Mouse (Mus musculus) kidney, adult 18-20 months (tissue): ENCODE measurements around the gene Fam174b.

ENCODE experiments used
- DNase-seq: peaks from one replicate; pipeline ENCODE4 v3.0.0; 2021

Fam174b gene

DNA sequence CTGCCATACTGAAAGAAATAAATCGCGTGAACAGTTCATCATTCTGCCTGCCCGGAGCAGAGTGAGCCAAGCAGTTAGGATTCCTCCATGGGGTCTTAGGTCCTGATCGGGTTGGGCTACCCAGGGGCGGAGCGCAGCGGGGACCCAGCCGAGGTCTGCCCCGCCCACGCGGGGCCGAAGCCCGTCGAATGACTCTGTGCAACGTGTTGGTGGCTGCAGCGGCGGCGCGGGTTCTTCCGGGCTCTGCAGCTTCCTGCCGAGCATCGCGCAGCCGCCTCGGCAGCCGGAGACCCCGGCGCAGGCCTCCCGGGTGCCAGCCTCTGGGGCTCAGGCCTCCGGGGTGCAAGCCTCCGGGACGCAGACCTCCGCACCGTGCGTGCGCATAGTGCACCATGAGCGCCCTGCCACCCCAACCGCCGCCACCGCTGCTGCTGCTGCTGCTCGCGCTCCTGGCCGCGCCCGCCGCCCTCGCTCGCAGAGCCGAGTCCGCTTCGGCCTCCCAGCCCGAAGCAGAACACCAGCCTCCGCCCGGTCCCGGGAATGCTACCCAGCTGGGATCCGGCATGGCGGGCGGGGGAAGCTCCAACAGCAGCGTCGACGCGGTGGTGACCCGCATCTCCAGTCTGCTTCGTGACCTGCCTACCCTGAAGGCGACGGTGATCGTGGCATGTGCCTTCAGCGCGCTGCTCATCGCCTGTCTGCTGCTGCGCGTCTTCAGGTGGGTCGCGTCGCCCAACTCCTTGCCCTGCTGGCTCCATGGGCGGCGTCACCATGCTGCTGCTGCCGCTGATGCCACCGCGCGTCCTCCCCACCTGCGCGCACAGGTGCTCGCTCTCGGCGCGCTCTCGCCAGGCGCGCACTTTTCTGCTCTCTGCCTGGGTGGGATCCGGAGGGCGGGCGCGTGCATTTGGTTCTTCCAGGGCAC is at the start of gene Fam174b:
Gene Fam174b (plus strand): TSS at position 192 of the 925 bp plus-strand sequence.
- peak; percentile 61 for DNase-seq

DNA sequence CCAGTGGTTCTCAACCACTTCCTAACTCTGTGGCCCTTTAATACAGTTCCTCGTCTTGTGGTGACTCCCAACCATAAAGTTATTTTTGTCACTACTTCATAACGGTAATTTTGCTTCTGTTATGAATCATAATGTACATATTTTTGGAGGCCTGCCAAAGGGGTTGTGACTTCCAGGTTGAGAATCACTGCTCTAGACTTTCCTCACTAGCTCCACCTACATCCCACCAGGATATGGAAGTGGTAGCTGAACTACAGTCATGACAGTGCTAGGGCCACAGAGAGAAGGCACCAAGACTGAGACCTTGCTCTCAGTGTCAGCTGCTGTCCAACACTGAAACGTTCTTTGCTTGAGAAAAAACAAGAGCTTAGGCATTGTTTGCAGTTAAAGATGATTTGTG is 43.0 kb upstream of the Fam174b start:
- no peak for DNase-seq

DNA sequence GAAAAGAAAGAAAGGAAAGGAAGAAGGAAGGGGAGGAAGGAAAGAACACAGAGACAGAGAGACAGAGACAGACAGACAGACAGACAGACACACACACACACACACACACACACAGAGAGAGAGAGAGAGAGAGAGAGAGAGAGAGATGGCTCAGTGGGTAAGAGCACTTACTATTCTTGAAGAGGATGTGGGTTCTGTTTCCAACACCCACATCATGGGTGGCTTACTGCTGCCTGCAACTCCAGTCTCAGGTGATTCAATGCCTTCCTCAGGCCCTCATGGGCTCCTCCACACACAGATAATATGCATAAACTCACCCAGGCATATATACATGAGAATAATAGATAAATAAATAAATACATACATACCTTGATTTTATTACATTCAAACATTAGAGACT is 35.8 kb upstream of the Fam174b start:
- DNase-seq: no peak

DNA sequence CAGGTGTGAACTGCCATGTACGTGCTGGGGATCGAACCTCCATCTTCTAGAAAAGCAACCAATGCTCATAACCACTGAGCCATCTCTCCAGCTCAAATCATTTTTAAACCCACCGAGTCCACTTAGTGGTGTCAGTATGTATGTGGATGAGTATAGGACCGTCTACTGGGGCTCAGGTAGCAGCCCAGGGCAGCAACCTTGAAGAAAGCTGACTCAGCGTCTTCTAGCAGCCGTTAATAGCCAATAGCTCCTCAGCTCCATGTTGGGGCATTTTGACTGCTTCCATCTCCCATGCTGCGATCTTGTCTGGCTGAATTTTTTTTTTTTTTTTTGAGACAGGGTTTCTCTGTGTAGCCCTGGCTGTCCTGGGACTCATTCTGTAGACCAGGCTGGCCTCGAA is 26.6 kb upstream of the Fam174b start:
- no peak for DNase-seq

DNA sequence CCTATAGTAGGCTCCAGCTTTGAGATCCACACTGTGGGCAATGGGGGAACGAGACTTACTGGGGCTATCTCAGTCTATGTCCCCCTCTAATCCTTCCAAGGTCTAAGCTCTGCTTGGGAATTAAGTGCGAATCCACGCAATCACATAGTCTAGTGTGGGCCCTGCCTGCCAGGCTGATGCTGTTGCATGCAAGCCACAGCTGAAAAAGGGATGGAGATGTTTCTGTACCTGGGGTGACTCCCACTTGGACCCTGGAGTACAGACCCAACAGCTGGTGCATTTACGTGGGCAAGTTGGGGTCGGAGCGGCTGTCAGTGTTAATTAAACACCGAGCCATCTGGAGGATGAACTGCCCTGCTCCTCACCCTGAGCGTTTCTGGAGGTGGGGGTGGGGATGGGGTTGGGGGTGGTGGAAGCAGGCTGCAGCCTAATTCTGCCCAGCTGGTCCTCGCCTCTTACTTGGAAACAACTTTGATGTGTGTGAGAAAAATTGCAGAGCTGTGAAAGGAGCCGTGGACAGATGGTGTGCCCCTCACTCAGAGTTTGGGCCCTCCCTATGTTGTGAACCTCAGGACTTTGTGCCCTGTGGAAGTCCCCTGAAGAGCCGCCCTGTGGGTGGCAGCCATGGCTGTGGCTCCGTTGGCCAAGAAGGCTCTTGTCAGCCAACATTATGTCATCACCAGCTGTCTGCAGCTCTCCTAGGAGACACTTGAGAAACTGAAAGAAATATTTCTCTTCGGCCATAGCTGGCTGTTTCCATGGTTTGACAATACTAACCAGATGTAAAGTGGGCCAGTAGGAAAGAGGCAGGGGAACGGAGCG is 24.0 kb upstream of the Fam174b start:
- no peak for DNase-seq

DNA sequence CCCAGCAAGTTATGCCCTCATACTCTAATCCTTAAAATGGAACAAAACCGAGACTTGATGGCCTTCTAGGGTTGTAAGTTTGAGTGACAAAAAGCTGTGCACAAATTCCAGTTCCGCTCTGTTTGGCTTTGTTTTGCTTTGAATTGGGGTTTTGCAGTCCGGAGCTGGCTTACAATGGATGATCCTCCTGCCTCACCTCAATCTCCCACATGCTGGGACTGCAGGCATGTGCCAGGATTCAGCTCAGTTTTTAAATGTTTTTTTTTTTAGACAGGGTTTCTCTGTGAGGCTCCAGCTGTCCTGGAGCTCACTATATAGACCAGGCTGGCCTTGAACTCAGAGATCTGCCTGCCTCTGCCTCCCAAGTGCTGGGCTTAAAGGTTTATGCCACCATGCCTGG is 23.3 kb upstream of the Fam174b start:
- DNase-seq: no peak

DNA sequence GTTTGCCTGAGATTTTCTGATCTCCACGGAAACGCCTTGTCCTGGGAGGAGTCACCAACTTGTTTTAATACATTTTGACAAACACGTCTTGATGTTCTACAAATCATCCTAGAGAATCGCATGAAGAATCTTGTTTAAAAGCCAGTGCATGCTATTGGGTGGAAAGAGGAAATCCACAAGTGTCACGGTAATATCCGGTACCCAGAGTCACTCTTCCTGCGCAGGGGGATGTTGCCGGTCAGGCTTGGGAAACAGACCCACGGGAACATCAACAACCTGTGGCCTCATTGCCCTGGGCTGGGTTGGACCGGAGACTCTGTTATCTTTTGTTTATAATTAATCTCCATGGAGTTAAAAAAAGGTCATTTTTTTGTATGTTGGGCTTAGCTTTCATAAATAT is 22.1 kb upstream of the Fam174b start:
- DNase-seq: peak; percentile 28

DNA sequence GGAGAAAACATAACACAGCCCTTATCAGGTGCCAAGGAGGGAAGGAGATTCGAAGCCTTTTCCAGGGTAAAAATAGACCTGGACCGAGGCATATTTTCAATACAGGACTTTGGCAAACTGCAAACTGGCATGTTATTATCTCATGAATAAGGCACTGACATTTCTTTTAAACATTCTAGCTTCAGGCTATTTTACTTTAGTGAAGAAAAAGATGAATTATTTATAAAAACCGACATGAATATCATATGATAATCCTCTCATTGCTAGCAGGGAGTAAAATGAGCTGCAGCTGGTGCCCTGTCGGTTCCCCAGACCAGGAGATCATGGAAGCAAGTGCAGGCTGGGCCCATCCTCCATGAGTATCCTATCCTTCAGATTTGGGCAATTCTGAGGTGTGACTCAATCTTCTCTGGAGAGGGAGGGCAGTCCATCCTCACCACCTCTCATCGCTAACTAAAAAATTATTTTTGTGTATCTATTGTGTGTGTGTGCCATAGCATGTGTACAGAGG is 21.6 kb upstream of the Fam174b start:
- DNase-seq: no peak

DNA sequence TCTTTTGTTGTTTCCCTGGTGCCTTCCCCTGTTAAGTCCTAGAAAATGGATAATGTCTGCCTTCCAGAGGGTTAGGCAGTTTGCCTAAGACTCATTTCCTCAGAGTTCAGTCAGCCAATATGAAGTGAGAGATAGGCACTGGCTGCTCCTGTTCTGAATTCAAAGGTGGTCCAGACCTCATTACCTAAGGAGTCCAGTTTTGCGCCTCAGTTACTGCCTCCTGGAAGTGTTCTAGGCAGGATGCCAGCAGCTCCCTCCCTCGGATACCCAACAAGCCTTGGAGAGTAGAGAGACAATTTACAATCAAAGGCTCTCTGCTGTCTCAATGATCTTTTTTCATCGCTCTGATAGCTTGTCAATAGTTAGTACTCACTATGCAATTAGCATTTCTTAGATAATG is 19.1 kb upstream of the Fam174b start:
- peak; percentile 18 for DNase-seq

DNA sequence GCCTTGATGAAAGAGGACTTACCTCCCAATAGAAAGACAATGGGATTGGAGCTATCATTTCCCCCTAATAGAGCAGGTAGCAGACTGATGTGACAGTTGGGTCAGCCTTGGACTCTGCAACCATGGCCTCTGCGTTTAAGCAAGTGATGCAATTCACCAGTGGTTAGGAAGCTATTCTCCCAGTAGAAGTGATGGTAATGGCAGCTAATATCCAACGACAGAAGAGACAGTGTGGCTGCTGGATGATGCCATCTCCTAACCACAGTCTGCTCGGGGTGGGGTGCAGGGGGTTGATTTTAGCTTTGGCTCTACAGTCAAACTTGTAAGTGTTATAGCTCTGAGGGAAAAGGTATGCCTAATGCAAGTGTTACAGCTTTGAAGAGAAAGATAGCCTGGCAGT is 18.3 kb upstream of the Fam174b start:
- DNase-seq: no peak

DNA sequence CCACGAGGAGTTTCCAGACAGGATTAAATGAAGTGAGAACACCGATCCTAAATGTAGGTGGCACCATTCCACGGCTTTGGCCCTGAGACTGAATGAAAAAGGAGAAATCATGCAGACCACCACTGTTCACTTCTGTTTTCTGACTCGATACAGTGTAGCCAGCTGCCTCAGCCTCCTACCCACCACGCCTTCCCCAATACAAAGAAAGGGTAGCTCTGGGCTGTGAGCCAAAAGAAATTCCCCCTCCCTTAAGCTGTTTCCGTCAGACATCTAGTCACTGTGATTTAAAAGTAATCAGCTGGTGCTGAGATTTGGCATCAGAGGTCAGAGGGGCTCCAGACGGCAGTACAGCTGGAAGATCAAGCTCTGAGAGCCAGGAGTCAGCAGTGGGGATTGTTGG is 10.2 kb upstream of the Fam174b start:
- no peak for DNase-seq

DNA sequence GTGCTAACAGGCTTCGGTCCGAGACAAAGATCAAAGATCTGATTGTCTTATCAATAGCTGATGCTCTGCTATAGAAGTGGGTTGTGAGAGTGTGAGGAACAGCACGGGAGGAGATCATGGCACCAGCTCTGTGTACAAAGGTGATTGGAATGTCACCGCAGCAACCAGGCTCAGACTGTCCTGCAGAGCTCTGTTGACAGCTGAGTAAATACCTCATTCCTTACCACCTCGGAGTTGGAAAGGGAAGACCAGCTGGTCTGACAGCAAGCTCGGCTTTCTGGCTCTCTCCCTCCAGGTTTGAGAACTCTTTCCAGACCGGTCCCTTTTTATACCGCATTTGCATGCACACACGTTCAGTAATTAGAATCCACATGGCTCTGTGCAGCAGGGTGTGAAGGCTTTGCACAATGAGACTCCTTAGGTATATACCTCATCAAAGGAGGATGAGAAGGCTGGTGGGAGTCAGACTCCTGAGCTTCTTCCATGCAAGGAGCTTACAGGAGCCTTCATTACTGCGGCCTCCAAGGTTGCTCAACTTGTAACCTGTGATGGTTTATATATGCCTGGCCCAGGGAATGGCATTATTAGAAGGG is 9.6 kb upstream of the Fam174b start:
- no peak for DNase-seq

DNA sequence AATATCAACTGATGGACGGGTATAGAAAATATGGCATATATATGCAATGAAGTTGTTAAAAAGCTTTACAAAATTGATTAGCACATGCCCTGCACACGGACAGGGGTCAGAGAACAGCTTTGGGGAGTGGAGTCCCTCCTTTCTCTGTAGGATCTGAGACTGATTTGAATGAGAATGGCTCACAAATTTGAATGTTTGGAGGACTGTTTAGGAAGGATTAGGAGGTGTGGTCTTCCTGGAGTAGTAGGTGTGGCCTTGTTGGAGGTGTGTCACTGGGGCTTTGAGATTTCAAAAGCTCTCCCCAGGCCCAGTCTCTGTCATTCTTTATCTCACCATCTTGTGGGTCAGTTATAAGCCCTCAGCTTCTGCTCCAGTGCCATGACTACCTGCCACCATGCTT is 4.1 kb upstream of the Fam174b start:
- DNase-seq: no peak

DNA sequence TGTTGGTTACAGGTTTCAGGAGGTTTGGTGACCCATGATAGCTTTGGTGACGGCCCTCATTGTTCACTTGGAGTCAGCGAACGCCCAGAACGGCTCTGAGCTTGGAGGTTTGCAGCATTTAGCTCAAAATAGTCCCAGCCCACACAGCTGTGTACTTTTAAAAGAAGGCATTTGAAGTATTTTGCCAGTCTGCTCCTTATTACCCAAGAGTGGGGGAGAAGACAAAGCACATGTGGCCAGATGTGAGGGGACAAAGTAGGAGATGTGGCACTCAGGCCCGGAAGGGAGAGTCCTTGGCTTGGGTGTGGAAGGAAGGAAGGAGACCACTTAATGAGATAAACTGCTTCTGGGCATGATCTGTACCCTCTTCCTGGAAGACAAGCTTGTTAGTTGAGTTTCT is 1.3 kb downstream of the Fam174b start:
- DNase-seq: no peak

DNA sequence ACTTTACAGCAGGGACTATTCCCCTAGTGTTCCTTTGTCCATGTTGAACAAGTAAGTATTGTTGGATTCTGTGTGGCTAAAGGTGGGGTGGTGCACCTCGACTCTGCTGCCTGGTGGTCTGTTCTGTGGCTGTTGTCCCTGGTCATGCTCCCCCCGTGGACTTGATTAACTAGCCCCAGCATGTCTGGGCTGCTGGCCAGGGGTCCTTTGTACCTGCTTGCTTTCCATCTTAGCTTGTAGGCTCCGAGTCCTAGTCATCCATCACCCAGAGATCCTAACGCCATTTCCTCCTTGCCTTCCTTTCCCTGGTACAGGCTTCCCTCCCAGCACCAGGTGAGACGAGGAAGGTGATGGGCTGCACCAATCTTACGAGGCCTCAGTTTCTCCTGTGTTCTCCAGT is 1.7 kb downstream of the Fam174b start:
- no peak for DNase-seq

DNA sequence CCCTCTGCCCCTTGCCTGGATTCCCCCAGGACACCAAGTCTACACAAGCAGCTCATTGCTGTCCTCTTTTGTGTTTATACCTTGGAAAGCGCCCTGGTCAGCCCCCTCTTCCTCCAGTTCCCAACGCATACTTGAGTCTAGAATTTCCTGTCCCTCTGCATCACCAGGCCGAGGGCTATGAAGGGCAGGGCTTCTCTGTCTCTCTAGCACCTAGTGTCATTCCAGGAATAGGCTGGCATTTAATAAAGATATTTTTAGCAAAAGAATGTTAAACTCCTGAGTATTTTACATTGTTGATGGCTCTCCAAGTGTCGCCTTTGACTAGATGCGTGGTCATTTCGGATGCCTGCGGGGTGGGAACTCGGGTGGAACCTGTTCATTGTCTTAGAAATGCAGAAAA is 3.0 kb downstream of the Fam174b start:
- no peak for DNase-seq

DNA sequence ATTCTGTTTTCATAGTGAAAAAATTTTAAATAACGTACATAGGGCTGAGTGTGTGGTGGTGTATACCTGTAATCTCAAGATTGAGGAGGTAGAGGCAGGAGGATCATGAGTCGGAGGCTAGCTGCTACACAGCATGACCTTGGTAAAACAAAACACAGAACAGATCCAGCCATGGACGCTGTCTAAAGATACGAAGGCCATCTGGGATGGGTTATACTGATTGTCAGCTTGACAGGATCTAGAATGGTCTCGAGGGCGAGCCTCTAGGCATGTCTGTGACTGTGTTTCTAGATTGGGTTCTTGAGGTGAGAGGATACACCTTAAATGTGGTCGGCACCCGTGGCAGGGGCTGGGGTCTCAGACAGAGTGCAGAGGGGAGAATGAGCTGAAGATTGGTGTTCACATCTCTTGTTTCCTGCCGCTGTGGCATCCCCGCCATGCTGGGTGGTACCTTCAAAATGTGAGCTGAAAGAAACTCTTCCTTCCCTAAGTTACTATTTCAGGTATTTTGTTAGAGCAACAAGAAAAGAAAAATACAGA is 3.8 kb downstream of the Fam174b start:
- no peak for DNase-seq

DNA sequence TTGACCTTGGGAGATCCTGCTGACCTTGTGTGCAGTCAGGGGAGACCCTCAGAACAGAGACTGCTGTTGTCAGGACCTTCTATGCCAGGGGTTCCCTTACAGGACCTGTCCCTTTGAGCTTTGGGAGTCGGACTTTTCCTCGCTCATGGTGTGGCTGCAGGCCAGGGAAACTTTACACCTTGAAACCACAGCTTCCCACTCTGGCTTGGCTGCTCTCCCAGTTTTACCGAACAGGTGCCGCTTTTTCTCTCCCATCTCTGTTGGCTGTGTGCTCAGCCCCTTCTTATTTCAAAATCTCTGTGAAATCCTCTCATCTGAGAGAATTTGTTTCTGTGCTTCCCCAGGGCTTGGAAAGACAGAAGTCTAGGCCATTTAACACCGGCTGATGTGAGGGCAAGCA is 5.8 kb downstream of the Fam174b start:
- DNase-seq: peak; percentile 68

DNA sequence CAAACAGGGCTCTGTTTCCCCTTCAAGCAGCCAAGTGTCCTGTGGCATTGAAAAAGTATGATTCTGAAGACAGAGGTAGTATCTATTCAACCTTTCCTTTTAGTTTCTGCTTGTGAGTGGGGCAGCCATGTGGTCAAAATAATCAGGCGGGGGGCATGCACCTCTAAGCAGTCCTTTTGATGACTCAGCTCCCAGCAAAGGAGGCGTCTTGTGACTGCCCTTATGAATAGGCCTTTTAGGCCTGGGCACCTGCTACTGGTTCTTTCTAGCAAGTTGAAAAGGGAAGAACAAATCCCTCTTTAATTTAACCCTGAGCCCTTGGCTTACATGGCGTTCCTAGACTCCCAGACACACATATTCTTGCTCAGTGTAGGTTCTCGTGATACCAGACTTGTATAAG is 6.7 kb downstream of the Fam174b start:
- no peak for DNase-seq

DNA sequence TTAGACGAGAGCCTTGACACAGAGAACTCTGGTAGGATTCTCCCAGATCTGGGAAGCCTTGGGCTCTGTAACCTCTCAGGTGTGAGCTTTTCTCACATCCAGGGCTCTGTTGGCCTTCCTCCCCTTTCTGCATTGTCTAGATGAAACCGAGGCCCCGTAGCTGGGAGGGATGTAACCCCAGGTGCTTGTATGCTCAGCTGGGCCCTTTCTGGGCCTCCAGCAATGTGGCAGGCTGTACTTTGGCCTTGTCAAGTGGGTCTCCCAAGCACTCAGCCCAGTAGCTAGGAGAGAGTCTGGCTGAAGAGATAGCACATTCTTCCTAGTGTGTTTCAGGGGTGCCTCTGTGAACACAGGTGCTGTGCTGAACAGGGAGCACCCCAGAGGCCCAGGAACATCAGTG is 7.4 kb downstream of the Fam174b start:
- DNase-seq: no peak

DNA sequence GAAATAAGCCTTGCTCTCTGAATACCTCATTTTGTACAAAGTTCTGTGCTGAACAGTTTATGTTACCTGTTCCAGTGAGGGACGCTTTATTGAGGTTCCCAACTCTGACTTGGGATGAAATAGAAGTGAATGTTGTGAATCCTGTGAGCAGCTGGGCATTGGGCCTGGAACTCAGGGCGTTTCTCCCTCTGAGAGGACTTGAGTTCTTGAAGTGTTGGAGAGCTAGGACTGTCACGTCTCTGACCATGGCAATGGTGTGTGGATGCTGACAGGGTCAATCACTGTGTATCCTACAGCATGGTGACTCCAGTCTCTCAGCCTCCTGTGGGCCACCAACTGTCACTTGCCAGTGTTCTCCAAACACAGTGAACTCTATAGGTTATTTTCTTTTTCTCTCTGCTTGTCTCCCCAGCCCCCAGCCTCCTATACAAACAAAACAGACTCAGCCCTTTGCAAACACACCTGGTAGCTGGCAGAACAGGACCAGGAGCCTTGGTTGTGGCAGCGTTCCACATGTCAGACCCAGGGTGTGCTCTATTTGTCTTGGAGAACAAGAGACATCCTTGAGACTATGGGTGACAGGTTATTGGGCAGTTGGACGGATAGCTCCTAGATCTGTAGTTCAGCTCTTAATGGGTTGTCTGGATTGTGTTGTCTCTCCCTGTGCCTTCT is 8.5 kb downstream of the Fam174b start:
- no peak for DNase-seq

DNA sequence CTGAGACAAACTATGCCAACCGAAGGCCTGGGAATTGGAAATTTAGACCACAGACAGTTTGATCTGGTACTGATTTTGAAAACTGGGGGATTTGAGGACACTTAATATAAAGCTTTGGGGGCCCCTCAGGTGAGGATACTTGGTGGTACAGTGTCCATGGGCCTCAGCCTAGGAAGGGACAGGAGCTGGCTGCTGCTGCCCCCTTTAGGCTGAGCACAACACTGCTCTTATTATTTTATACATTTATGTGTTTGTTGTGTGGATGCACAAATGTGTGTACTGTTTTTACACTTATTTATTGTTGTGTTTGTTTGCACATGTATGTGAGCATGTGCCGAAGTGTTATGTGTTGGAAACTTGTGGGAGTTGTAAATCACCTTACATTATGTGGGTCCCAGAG is 9.2 kb downstream of the Fam174b start:
- no peak for DNase-seq

DNA sequence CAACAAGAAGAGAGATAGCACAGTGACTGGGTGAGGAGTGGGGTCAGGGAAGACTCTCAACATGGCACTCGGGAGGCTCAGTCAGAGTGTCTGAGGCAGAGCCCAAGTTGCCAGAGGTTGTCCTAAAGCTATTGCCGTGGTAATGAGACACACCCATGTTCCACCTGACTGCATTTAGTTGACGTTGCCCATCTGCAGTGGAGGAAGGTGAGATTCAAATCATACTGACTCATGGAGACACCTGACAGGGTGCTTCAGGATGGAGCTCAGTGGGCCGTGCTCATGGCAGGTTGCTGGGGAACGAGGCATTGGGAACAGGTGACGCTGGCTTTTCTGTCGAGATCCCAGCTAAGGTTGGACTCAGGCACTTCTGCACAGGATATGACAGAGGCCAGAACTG is 9.9 kb downstream of the Fam174b start:
- DNase-seq: no peak
